Mouse (Mus musculus): Measurements from ENCODE around the gene Slc7a3. TPM values are rescaled to one million over a fixed set of nuclear protein-coding genes. Genes with fewer than 3 reads are reported as not detected.

Slc7a3 gene
- polyA plus RNA-seq, 1 experiment from 2014 or later = 0.96 TPM

Other genes with a start within 250 kb of the Slc7a3 start
- 0.06 TPM in 1 of 2 replicates, not detected in the other for gene Tex11, start 26.4 kb downstream of the Slc7a3 start, polyA plus RNA-seq (2015; fragmentation: Nextera tagmentation; extraction: Ambion mirVana)
- 53.3 and 55.8 TPM in 2 replicates for gene Snx12, start 136.5 kb upstream of the Slc7a3 start, polyA plus RNA-seq (2015; fragmentation: Nextera tagmentation; extraction: Ambion mirVana)
- gene Foxo4, start 168.5 kb upstream of the Slc7a3 start, polyA plus RNA-seq (2015; fragmentation: Nextera tagmentation; extraction: Ambion mirVana) = 0.86 and 1.1 TPM in 2 replicates
- not detected in 2 replicates for gene Gm614, start 178.0 kb upstream of the Slc7a3 start, polyA plus RNA-seq (2015; fragmentation: Nextera tagmentation; extraction: Ambion mirVana)
- gene Il2rg, start 182.2 kb upstream of the Slc7a3 start, polyA plus RNA-seq (2015; fragmentation: Nextera tagmentation; extraction: Ambion mirVana) = 4.1 and 5.2 TPM in 2 replicates
- gene Gm20489, start 183.0 kb upstream of the Slc7a3 start, polyA plus RNA-seq (2015; fragmentation: Nextera tagmentation; extraction: Ambion mirVana) = not detected in 2 replicates
- 25.6 and 33.9 TPM in 2 replicates for gene Med12, start 188.0 kb upstream of the Slc7a3 start, polyA plus RNA-seq (2015; fragmentation: Nextera tagmentation; extraction: Ambion mirVana)
- gene Nlgn3, start 213.1 kb upstream of the Slc7a3 start, polyA plus RNA-seq (2015; fragmentation: Nextera tagmentation; extraction: Ambion mirVana) = 55.1 and 56.6 TPM in 2 replicates

All from midbrain, embryonic 13.5 days (tissue).